Mouse (Mus musculus) testis, adult 2 months (tissue): ENCODE data around the gene Tmem183a.

Experiments
- CTCF ChIP-seq: fragments of 200-500 bp; IDR thresholded peaks from 2 replicates; pipeline ENCODE4 v1.5.1; 2012; ENCODE audit warnings: low read depth, mild to moderate bottlenecking, inconsistent platforms, low read length, moderate library complexity; ENCODE audit not compliant: control insufficient read depth, insufficient read depth, insufficient replicate concordance
- POLR2A ChIP-seq: fragments of 200-500 bp; IDR thresholded peaks from 2 replicates; pipeline ENCODE4 v1.6.1; 2012; ENCODE audit warnings: low read depth, mild to moderate bottlenecking, inconsistent platforms, low read length, moderate library complexity; ENCODE audit not compliant: control insufficient read depth

DNA sequence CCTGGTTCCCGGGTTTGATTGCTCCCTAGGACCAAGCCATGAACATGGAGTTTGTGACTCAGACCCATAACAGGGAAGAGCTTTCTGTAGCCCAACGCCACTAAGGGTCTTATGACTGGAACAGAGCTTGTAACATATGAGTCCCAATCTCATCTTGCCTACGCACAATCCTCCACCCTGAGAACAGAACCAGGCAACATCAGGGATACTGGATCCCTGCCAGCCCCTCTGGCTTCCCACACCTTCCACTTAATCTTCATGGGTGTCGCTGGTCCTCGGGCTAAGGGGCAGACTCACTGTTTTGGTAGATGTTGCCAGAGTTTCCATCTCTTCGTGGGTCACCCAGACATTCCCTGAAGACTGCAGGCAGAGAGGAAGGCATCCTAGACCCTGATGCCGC is 50.0 kb downstream of the Tmem183a start:
- TF ChIP-seq POLR2A (no peak), CTCF (no peak)
